Mouse (Mus musculus) megakaryocyte-erythroid progenitor cell, adult 5-6 weeks (primary cell): ENCODE measurements around the gene Actg1. TPM values are rescaled to one million over a fixed set of nuclear protein-coding genes. Genes with fewer than 3 reads are reported as not detected.
A peak's percentile ranks its signal among the peaks of the same experiment; 100 is the strongest.
"Not testable (repeated sequence)": the region's sequence is repeated elsewhere in the genome, so short reads cannot be mapped to it uniquely, and the experiment has no call there.

Source experiments
- ATAC-seq: replicated peaks from 2 replicates; pipeline ENCODE4 v1.8.0; 2016; ENCODE audit warnings: mild to moderate bottlenecking, inconsistent platforms; ENCODE audit not compliant: severe bottlenecking, poor library complexity, low FRiP score, low TSS enrichment
- total RNA-seq, 2 experiments: library from RNA; stranded (forward) in 1 of 2; stranded (reverse) in 1 of 2; fragments of 200-1000, 215-1000 nt in 1 of 2; fragments of >200 nt in 1 of 2; fragmentation: Nextera tagmentation in 1 of 2; gene quantifications; 2 replicates each; pipeline ENCODE4 v1.2.3; 2014 to 2017

The Actg1 gene
- total RNA-seq, 2 experiments from 2014 or later = 662 to 774 TPM

DNA sequence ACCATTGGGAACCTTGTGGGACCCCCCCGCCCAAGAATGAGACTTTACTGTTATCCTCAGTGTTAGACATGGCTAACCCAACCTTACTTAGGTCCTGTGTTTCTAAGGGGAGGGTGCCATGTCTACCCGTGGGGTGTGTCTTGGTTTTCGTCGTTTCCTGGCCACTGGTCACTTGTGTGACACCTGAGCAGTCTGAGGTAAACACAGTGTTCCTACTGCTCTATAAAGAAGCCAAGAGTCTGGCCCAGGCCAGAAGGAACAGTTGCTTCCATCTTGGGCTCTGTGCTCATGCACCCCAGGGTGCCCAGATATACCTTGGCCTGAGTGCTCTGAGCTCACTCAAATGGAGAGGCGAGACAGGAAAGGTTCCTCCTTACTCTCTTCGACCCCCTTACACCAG lies 14.5 kb upstream of the Actg1 start:
- no peak for ATAC-seq

DNA sequence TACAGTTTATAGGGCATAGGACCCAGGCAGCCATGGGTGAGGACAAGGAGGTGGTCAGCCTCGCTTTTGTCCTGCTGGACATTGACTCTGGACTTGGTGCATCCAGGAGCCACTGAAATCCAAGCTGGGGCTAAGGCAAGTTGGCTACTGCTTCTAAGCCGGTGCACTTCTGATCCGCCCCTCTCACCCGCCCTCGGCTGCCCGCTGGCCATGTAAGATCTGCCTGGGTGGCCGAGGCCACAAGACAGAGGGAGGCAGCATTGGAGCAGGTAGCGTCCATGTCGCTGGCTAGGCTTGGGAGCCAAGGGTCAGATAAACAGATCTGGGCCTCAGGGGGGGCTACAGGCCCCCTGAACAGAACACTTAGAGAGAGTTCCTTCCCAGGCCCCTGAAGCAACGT lies 13.0 kb upstream of the Actg1 start, which contains the start of gene Fscn2:
Gene Fscn2 (plus strand): TSS at position 240 of the 400 bp plus-strand sequence.
- ATAC-seq = no peak

DNA sequence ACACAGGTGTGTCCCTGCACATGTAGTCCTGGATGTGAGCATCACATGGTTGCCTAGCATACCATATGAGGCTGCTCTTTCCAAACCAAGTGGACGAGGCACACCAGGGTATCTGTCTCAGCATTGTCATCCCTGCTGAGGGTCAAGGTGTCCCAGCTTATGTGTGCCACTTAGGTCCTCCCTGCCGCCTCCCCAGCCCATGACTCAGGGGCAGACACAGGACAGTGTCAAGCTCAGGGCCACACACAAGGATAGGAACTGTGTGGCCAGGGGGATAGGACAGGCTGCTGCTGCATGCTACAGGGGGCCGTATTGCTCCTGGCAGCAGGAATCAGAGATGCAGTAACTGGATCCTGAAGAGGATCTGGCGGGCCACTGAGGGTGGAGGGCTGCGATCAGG lies 12.4 kb upstream of the Actg1 start:
- no peak for ATAC-seq

DNA sequence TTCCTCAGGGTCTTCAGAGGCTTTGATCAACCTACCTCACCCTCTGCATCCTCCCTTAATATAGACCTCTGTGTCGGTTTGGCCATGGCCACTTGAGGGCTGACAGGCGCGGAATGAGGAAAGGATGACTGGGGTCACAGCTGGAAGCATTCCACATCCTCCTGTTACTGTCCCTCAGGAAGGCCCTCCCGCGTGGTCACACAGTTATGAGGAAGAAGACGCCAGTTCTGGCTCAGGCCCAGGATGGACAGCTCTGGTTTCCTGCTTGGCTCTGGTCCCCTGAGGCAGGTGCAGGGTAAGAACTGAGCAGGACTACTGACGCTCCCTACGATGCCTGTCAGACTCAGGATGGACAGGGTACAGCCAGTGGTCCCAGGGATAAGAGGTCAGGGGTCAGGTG lies 11.7 kb upstream of the Actg1 start:
- no peak for ATAC-seq

DNA sequence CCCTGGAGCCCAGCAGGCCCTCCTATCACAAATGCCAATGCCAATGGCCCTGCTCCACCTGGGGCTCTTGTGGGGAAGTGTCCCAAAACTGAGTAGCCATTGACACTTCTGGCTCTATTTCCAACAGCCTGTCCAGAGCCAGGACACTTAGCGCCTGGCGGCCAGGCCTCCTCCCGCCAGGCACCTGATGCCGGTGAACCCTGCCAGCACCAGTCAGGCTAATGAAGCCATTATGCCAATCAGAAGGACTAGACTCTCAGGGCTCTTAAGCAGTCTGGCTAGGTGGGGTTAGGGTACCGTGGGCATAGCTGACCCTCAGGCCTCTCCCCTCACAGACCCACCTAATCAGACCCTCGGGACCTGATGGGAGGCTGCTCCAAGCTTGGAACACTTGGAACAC lies 11.0 kb upstream of the Actg1 start:
- ATAC-seq = no peak

DNA sequence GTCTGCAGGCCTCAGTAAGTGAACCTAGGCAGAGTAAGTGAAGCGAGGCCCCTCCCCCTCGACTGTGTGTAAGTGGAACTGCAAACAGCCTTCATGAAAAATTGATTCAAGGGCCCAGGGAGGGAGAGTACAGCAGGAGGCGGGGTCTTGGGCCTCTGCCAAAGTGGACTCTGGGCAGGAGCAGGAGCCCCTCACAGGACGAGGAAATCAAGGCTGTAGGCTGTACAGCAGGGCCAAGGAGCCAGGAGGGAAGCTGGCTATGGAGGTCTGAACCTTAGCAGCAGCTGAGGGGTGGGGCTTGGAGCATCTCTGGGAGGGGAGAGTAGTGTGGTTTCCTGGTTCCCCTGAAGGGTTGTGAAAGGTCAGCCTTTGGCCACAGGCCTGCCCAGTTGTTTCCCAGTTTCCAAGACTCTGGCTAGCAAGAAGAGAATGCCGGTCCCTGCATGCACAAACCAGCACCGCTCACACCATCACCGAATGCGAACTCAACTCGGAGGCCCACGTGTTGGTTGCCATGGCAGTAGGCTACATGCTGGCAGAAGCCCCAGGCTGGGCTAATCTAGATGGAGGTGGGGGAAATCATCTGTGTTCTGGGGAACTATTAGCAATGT lies 9.6 kb upstream of the Actg1 start:
- 0 out of 2 replicates have a peak, but pooled peaks have one; percentile 48 for ATAC-seq

DNA sequence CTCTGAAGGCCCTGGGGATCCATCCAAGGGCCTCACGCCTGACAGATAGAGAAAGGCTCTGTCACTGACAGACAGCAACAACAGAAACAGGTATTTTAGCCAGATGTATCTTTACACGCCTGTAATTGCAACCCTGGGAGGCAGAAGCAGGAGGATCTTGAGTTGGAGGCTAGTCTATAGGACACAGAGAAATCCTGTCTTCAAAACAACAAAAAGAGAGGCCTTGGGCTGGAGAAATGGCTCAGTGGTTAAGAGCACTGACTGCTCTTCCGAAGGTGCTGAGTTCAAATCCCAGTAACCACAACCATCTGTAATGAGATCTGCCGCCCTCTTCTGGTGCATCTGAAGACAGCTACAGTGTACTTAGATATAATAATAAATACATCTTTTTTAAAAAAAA lies 8.6 kb upstream of the Actg1 start:
- ATAC-seq = no peak

DNA sequence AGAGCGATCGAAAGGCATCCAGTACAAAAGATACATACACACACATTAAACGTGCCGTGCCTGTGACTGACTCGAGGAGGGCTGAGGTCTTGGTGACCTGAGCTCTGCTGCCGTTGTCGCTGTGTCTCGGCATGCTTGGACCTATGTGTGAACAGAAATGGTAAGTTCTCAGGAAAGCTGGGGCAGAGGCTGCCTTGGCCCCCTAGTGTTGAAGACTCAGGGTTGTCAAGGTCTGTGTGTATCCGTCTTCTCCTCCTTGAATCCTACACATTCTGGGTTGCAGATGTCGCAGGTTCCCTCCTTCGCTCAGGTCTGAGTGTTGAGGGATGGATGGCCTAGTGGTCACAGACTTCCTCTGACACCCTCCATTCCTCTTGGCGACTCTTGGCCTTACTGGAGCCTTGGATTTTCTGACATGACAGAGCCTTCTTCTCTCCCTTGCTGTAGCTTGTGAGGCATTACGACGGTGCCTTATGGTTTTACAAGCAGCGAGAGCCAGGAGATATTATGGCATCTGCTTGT lies 8.0 kb upstream of the Actg1 start:
- ATAC-seq = no peak

DNA sequence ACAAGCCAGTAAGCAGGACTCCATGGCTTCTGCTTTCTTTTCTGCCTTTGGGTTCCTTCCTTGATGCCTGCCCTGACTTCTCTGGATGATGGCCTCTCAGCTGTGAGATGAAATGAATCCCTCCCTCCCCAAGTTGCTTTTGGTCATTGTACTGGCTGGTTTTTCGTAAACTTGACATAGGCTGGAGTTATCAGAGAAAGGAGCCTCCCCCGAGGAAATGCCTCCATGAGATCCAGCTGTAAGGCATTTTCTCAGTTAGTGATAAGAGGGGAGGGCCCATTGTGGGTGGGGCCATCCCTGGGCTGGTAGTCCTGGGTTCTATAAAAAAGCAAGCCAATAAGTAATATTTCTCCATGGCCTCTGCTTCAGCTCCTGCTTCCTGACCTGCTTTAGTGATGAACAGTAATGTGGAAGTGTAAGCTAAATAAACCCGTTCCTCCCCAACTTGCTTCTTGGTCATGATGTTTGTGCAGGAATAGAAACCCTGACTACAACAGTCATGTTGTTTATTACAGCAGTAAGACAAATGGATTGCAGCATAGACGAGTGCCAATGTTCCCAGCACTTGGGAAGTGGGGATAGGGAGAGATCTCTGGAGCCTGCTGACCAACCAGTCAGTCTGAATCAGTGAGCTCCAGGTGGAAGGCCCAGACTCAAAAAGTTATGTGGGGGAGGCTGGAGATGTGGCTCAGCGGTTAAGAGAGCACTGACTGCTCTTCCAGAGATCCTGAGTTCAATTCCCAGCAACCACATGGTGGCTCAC lies 7.1 kb upstream of the Actg1 start:
- no peak for ATAC-seq

DNA sequence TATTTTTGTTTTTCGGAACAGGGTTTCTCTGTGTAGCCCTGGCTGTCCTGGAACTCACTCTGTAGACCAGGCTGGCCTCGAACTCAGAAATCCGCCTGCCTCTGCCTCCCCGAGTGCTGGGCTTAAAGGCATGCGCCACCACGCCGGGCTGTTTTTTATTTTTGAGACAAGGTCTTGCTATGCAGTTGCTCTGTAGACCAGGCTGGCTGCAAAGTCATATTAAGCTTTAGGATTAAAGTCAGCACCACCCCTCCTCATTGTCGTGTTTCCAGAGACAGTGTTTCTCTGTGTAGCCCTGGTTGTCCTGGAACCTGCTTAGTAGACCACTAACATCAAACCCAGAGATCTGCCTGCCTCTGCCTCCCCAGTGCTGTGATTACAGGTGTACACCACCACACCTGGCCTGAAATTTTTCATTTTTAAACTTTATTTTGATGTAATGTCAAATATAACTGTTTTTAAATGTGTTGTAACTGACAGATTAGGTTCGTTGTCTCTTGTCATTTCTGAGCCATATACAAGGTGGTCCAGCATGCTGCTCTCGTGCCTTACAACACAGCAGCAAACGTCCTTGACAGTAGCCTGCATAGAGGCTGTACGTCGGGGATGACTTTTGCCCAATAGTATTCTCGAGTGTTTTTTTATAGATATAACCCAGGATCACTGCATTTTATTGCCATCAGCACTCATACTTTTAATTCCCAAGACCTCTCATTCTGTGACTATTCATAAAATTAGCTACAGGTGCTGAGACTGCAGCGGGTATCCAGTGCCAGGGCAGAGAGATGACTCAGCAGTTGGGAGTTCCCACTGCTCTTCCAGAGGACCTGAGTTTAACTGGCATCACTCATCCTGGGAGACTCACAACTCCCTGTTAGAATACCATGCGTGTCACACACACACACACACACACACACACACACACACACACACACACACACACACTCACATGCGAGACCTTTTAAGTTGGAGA lies 6.2 kb upstream of the Actg1 start:
- ATAC-seq = no peak

DNA sequence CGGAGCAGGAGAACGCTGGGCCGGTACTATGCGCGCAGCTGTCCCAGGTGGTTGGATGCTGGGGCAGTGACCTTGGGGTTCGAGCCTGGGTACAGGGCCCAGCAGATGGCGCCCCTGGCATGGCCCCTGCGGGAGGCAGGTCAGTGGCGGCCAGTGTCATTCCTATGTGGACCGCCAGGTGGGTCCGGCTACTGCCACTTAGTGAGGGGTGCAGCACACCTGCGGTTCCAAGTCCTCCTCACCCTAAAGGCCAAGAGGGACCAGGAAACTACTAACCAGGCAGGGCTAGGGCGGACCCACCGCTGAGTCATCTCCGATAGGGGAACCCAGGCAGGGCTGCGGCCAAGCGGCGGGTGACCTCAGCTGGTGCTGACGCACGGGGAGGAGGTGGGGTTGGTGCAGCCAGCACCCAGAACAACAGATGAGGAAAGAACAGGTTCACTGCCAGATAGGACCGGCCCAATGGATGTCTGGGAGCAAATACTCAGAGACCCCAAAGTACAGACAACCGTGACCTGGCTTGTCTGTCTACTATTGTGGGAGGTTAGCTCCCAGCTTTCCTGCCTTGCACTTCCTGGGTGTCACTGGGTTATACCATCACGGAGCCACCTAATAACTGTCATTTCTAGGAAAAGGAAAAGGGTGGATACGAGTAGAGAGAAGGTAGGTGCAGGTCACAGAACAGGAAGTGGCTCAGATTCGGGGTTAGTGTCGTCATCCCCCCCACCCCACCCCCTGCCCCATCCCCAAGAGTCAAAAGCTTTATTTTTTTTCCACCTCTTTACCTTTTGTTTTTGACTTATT lies 5.4 kb upstream of the Actg1 start:
- ATAC-seq = peak; percentile 78

DNA sequence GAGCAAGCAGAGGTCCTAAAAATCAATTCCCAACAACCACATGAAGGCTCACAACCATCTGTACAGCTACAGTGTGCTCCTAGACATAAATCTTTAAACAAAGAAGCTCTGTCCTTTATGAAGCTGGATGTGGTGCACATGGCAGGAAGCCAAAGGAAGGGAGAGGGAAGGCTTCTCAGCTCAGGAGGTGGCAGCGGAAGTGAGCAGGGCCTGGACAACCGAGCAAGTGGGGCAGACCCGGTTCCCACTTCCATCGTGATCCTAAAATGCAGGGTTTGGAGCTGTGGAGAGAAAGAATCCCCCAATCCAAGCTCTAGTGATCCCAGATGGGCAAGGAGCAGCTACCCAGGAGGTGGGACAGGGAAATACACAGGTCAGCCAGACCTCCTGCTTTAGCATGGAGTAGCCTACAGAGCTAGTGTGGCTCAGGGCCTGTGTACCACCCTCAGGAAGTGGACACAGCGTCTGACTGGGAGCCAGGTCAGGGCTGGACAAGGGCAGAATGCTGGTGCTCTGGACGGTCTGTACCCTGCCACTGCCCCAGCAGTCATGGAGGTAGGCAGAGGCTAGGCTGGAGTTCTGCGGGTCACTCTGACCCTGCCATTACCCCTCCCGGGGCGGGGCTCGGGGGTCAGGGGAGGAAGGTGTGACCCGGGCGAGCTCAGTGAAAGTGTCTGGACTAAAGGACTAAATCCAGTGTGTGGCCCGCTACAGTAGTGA lies 4.4 kb upstream of the Actg1 start:
- no peak for ATAC-seq

DNA sequence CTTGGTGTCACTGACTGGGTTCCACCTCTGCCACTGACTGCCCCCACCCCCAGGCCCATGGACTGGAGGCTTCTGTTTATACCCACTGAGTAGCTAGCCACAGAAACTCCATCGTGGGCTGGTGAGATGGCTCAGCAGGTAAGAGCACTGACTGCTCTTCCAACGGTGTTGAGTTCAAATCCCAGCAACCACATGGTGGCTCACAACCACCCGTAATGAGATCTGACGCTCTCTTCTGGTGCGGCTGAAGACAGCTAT lies 3.7 kb upstream of the Actg1 start:
- ATAC-seq = not testable (repeated sequence)

DNA sequence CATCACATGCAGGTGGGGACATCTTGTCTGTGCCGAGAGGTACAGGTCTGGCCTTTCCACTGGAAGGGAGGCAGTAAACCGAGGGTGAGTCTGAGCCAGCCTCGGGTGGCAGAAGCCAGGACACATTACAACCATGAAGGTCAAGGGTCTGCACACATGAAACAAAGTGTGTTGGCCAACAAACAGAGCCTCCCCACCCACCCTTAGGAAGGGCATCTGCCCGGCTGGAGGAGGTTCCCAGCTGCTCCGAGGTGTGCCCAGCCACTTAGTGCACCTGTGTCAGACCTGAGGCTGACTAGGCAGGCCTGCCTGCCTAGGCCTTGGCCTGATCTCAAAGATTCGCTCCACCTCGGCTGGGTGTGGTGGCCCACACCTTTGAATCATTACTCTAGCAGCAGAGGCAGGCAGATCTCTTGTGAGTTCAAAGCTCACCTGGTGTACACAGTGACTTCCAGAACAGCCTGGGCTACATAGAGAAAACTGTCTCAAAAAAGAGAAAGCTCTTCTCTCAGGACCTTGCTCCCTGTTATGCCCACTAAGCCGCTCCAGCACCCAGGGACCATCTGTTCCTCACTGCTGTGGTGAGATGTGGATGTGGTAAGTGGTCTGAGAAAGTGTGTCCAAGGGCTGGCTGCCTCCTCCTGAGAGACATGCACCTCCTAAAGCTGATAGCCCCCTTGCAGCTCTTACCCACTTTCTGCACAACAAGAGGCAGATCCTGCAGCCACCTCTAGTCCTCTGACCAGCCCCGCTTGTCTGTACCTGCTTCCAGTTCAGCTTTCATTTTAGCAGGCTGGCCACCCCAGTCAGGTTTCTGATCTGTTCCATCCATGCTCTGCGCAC lies 3.1 kb upstream of the Actg1 start:
- ATAC-seq = no peak

DNA sequence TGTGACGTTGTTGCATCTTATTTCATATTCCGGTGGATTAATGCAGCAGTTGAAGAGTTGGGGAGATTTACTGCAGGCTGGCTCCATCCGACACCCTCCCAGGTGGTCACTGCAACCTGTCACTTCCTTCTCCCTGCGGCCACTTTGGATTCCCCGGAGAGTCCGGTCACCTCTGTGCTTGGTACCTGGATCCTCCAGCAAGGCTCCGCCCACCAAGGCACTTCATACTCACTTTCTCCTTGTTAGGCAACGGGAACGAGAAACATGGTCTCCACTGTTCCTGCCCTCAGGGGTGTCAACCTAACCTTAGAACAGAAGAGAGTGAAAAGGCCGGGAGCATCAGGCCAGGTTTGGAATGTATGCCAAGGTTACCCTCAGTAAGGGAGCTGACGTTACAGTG lies 2.4 kb upstream of the Actg1 start:
- ATAC-seq = no peak

DNA sequence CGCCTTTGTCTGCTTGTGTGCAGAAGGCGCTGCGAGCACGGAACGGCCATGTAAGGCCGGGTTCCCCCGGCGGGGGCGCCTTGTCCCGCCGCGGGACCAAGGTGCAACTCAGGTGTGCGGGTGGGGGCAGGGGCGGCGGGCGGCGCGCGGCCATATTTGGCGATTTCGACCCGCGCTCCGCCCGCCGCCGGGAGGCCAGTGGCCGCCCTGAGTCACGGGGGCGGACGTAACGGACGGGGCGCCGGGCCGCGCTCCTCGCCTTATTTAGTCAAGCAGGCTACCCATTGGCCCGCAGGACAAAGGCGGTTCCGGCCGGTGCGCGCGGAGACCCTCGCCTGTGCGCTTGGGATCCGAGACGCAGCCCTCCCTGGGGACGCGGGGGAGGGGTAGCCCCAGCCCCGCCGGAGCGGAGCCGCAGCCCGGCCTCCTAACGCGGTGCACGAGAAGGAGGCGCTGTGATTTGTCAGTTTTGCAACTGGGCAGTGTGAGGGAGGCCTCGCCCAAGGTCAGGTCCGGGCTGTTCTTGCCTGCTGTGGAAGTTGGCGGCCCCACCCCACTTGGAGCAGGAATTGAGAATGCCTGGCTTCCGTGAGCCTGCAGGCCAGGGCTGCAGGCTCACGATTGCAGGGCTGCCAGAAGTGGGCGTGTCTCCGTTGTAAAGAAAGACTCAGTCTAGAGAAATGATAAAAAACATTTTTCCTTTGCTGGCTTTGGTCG lies 1.8 kb upstream of the Actg1 start:
- peak; percentile 46 for ATAC-seq

DNA sequence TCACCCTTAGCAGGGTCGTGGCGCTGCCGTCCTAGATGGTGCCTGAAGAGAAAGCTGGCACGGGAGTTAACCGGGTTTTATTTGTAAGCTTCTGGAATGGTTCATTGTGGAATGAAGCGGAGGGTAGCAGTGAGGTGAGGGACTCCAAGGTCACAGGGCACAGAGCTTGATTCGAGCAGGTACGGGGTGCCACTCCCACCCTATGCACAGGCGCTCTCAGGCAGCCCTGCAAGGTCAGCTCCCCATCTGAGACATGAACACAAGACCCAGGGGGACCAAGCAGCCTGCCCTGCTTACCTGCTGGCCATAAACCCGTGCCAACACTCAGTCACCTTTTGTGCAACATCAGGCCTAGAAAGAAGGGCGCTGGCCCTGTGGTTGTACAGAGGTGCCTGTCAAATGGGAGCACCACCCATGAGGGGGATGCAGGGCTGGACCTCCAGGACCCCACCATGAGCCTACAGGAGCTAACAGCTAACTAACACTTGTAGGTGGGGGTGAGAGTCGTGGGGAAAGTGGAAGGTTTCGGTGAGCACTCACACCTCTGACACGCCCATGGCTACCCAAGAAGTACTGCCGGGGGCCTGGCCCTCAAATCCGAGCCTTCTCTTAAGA lies 1.1 kb upstream of the Actg1 start:
- ATAC-seq = no peak
